Mouse (Mus musculus): ENCODE measurements around the gene Pde4d.

Pde4d gene

GRCm38 (mm10) chr13:109623201-109623600 lies 1173.5 kb downstream of the Pde4d start:
- no peak for DNase-seq (ENCODE audit: low spot score in 2 of 2)

DNA sequence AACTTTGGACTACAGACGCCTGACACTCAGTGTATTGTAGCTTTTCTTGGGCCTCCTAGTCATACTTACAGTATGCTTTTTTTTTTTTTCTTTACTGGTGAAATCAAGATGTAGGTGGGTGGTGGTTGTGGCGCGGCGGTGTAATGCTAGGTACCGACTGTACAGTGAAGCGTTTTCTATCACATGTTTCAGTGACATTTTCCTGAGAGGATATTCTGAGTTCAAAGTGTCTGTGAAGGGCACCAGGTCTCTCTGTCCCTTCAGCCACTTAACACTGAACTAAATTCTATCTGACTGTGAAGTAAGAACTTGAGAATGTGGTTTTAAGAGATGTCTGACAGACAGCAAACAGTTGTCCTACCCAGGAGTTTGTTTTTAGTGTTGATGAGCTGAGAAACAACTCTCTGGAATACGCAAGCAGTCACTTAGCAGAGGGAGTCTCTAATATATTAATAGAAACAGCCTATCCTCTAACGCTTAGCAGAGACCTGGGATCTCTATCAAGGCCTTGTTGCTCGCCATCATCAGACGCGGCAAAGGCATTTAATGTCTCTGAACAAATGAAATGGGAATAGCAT lies 1175.1 kb downstream of the Pde4d start:
- no peak for DNase-seq (ENCODE audit: low spot score in 2 of 2)

- no peak for DNase-seq (ENCODE audit: low spot score in 2 of 2)
Measured at GRCm38 (mm10) chr13:109625466-109626129, 1175.8 kb downstream of the Pde4d start.

GRCm38 (mm10) chr13:109627265-109627664 lies 1177.5 kb downstream of the Pde4d start:
- no peak for DNase-seq (ENCODE audit: low spot score in 2 of 2)

- no peak for DNase-seq (ENCODE audit: low spot score in 2 of 2)
Measured at GRCm38 (mm10) chr13:109628606-109629005, 1178.9 kb downstream of the Pde4d start.

- DNase-seq (ENCODE audit: low spot score in 2 of 2): no peak
Measured at GRCm38 (mm10) chr13:109629216-109629615, 1179.5 kb downstream of the Pde4d start.

DNA sequence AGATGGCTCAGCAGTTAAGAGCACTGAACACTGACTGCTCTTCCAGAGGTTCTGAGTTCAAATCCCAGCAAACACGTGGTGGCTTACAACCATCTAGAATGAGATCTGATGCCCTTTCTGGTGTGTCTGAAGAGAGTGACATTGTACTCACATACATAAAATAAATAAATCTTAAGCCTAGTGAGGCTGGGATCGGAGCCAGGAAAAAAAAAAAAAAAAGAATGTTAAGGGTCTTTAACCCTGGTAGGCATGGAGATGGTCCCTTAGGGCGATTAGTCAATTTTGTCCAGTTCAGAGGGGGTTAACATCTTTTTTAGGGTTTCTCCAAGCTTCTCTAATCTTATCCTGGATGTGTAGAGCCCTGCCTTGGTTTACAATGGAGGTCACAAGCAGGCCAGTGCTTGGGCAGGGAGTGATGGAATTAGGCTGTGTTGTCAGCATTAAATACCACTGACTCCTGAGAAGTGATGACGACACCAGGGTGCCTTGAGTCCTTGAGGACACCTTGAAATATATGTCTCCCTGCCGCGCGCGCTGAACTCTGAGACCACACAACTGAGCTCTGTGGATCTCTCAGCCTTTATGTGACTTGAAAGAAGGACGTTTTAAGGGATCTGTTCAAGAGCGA lies 1181.8 kb downstream of the Pde4d start:
- no peak for DNase-seq (ENCODE audit: low spot score in 2 of 2)

DNA sequence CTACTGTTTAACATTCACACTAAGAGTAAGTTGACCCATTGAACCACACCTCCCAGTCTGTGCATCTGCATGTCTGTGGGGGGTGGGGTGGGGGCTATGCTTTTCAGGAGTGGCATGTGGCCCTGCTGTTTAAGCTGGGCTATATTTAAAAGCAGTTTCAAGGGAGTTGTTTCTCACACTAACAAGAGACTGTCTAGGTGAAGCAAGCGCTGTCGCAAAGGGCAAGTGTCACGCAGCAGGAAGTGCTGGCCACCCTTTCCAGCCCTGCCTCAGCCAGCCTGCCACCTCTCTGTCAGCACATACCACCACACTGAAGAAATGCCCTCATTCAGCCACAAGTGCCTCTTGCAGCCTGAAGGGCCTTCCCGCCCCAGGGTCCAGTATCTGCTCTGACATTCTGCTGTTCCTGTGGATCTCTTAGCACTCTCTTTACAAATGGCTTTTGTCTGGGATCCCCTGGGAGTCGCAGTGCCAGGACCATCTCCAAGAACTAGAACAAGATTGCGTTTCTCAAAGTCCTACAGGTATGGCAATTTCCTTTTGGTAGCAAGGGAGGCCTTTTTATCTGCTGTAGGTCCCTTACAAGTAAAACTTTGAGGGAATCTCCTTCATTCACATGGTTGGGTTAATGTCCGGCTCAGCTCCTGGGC lies 1182.8 kb downstream of the Pde4d start:
- no peak for DNase-seq (ENCODE audit: low spot score in 2 of 2)

- DNase-seq (ENCODE audit: low spot score in 2 of 2): no peak
Measured at GRCm38 (mm10) chr13:109633037-109633418, 1183.3 kb downstream of the Pde4d start.

- DNase-seq (ENCODE audit: low spot score in 2 of 2): no peak
Measured at GRCm38 (mm10) chr13:109635901-109636520, 1186.3 kb downstream of the Pde4d start.

GRCm38 (mm10) chr13:109638273-109638672 lies 1188.5 kb downstream of the Pde4d start:
- no peak for DNase-seq (ENCODE audit: low spot score in 2 of 2)

DNA sequence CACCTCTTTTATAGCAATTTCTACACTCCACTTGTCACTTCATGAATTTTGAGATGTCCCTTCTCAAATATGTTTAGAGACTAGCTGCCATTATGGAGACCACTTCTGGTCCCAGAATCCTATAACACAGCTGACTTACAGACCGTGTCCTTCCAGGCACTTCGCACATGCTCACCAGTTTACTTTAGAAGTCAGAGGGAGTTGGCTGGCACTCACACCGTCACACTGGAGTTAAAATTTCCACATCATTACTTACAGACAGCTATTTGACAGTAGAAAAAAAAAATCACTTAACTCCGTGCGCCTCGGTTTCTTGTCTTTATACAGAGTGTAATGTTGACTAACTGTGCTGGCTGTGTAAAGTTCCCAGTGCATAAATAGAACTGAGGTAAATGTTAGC lies 1189.5 kb downstream of the Pde4d start:
- no peak for DNase-seq (ENCODE audit: low spot score in 2 of 2)

DNA sequence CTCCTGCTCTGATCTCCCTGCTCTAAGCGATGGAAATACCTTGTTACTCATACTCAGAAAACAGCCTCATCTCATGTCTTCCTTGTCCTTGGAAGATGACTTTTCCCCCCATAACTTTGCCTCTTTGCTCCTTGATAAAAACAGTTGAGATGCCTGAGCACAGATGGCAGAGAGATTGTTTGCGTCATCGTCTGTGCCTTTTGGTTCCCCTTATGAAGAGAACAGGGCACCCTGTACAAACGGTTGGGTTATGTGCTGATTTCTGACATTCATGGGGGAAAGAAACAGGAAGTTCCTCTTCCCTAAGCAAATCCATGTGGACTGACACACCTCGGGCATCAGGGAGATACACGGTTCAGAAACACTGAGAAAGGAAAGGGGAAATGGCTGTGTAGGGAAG lies 1191.8 kb downstream of the Pde4d start:
- DNase-seq (ENCODE audit: low spot score in 2 of 2): no peak

- DNase-seq (ENCODE audit: low spot score in 2 of 2): no peak
Measured at GRCm38 (mm10) chr13:109643419-109643818, 1193.7 kb downstream of the Pde4d start.

- no peak for DNase-seq (ENCODE audit: low spot score in 2 of 2)
Measured at GRCm38 (mm10) chr13:109644086-109644485, 1194.3 kb downstream of the Pde4d start.

GRCm38 (mm10) chr13:109645284-109645909 lies 1195.6 kb downstream of the Pde4d start:
- DNase-seq (ENCODE audit: low spot score in 2 of 2): no peak

- DNase-seq (ENCODE audit: low spot score in 2 of 2): no peak
Measured at GRCm38 (mm10) chr13:109645910-109646284, 1196.1 kb downstream of the Pde4d start.

GRCm38 (mm10) chr13:109646597-109647232 lies 1197.0 kb downstream of the Pde4d start:
- no peak for DNase-seq (ENCODE audit: low spot score in 2 of 2)

DNA sequence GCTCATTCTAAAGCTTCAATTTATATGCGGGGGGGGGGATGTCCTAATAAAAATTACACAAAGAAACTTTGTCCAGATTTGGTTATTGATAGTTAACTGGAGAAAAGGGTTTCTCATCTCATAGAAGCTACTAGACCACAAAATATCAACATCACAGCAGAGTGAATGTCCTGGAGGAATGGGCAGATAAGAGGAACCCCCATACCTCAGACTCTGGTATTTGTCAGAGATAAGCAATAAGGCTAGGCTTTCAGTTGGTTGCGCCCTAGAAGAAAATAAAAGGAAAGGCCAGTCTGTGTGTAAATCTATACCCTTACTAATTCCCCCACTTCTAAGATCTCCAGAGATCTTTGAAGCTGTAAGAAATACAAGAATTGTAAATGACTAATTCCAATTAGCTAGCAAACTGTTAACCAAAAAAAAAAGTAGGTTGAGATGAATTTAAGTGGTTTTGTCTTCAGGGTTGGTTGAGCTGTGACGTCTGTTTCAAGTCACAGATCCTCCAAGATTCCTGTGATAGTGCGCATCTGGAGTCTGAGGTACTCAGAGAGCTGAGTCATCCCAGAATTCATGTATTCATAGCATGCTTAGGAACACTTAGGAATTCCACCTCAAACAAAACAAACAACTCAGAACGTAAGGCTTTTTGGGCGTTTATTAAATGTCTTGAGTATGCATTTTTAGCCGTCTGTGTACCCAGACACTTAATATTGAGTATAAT lies 1197.9 kb downstream of the Pde4d start:
- no peak for DNase-seq (ENCODE audit: low spot score in 2 of 2)

DNA sequence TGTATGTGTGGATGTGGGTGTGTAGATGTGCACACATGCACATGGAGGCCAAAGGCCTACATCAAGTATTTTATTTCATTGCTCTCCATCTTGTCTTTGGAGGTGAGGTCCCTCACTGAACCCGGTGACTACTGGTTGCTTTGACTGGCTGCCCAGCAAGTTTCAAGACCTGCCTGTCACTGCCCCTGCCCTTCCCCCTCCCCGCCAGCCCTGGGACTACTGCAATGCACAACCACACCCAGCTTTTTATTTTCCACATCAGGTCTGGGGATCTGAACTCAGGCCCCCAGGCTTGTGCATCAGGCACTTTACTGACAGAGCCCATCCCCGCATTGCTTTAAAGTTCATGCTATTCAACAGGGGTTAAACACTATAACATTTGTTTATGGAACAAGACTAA lies 1198.6 kb downstream of the Pde4d start:
- no peak for DNase-seq (ENCODE audit: low spot score in 2 of 2)

All from urinary bladder, adult 18-20 months (tissue).